Mouse (Mus musculus) embryonic fibroblast, embryonic 13.5 days (primary cell): ENCODE measurements around the gene Elp5.
"Not testable (repeated sequence)": the region's sequence is repeated elsewhere in the genome, so short reads cannot be mapped to it uniquely, and the experiment has no call there.

Experiments
- CTCF ChIP-seq: IDR thresholded peaks from 2 replicates; pipeline ENCODE4 v1.5.1; 2011; ENCODE audit warnings: mild to moderate bottlenecking, control low read depth, low read length, moderate library complexity, borderline replicate concordance; ENCODE audit not compliant: insufficient read depth
- POLR2A ChIP-seq: IDR thresholded peaks from 2 replicates; pipeline ENCODE4 v1.6.1; 2011; ENCODE audit warnings: low read depth, mild to moderate bottlenecking, control low read depth, low read length, moderate library complexity

DNA sequence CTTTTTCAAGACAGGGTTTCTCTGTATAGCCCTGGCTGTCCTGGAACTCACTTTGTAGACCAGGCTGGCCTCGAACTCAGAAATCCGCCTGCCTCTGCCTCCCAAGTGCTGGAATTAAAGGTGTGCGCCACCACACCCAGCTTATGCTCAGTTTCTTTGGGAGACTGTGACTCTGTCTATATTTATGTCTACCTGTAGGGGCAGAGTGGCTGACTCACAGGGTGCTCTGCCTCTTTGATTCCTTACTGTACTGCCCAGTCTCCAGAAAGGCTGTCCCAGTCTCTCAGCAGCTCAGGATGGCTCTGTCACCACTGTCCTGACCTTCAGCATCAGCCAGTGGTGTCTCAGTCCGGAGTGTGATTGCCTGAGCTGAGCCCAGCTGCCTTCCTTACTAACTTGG is 26.7 kb downstream of the Elp5 start:
- not testable (repeated sequence) for TF ChIP-seq CTCF, POLR2A
